Mouse (Mus musculus) CH12F3 (cell line): Measurements from ENCODE around the gene Tceanc2.
"Not testable (repeated sequence)": the region's sequence is repeated elsewhere in the genome, so short reads cannot be mapped to it uniquely, and the experiment has no call there.

ENCODE experiments used
- in situ Hi-C: fragments of 300-500 bp; cut with MboI; formaldehyde crosslinking; loops from 2 replicates; pipeline ENCODE4 v1.14.3; 2020; ENCODE audit warnings: low sequenced_read_pairs

Tceanc2 gene

GRCm38 (mm10) chr4:107129373-107129772, 49.5 kb downstream of the Tceanc2 start:
- in situ Hi-C loops: no loop called here

GRCm38 (mm10) chr4:107127901-107128669, 50.8 kb downstream of the Tceanc2 start:
- in situ Hi-C loops: no loop called here

- in situ Hi-C loops: no loop called here
Observed at GRCm38 (mm10) chr4:107126891-107127524, 51.9 kb downstream of the Tceanc2 start.

DNA sequence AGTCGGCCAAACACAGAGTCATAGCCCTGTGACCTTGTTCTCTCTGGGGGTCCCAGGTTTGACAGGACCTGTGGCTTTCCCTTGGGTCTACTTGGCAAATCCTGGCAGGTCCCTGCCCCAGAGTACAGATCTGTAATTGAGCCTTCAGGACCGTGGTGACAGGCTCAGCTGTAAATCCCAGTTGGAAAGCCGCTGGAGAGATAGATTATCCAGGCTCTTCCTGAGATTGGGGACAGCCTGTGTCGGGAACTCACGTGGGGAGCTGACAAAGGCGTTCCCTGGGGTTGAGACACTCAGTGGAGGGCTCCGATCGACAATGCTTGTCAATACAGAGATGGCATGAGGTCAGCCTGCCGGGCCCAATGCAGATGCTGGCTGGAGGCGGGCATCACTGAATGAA, 52.5 kb downstream of the Tceanc2 start:
- in situ Hi-C loops: no loop called here

- in situ Hi-C loops: no loop called here
Observed at GRCm38 (mm10) chr4:107125101-107125500, 53.8 kb downstream of the Tceanc2 start.

GRCm38 (mm10) chr4:107124376-107124775, 54.5 kb downstream of the Tceanc2 start:
- in situ Hi-C loops: no loop called here

DNA sequence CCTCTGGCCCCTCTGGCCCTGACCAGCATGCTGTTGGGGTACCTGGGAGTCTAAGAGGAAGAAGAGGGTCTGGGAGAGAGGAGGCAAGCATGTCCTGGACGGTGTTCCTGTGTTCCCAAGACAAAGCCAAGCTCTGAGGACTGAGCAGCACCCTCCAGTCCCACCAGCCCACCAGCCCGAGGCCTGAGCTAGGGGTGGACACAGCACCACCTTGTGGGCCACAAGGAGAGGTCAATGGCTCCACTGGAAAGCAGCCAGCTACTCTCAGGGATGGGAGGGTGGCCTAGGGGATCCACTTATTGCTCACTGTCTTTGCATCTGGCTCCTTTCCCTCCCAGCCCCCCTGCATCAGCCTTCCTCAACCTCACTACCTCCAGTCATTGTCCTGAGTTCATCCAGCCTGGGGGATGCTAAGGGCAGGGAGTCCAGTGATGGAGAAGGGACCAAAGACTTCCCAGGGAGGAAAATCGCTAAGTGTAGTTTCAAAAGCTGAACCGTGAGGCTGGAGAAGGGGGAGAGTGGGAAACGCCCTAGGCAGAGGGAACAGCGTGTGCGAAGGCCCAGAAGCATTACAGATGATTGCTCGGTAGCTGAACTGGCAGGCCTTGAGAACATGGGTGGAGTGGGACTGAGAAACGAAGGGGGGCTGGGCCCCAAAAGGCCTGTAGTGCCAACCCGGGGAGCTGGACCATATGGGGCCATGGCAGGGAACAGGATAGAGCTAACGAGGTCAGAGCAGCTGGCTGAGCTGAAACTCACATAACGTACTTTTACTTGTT, 57.6 kb downstream of the Tceanc2 start:
- in situ Hi-C loops: no loop called here

DNA sequence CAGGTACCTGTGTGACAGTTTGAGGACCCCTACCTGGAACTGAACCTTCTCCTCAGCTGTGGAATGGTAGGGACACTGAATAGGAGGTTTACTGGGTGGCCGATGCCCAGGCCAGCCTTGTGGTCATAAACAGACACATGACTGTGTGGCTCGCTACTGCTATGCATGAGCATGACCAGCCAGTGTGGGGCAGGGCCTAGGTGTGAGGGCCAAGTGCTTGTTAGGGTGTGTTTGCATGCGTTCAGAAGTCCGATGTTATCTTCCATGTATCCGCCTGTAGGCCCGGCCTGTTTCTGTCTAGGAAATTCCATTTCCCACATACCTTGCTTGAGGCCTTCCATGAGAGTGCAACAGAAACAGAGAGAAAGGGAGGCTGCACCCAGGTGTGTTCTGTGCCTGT, 58.2 kb downstream of the Tceanc2 start:
- in situ Hi-C loops: no loop called here

- in situ Hi-C loops: no loop called here
Observed at GRCm38 (mm10) chr4:107119056-107119455, 59.9 kb downstream of the Tceanc2 start.

DNA sequence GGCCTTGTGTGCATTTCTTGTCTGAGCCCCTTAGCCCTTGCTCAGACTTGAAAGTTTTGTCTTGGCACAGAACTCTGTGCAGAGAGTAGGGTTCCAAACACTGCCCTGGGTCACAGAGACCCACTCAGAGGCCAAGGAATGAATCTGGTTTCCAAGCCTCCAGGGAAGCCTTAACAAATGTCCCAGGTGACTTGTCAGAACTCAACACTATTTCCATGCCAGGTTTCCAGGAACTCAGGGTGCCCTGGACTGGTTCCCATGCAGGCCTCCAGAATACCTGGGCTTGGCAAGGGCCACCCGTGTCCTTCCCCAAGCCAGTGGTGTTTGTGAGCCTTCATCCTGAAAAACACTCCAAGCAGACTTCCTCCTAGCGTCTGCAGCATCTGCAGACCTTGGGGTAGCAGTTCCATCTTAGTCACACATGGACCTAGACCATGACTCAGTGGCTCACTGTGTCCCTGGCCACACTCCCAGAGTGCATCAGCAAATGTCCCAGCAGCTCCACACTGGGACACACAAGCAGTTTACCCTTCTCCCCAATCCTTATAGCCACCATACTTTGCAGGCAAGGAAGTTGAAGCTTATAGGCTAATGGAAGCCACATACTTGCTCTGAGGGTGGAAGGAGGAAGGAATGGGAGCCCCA, 61.1 kb downstream of the Tceanc2 start:
- in situ Hi-C loops: no loop called here

GRCm38 (mm10) chr4:107114278-107114677, 64.6 kb downstream of the Tceanc2 start:
- in situ Hi-C loops: no loop called here

DNA sequence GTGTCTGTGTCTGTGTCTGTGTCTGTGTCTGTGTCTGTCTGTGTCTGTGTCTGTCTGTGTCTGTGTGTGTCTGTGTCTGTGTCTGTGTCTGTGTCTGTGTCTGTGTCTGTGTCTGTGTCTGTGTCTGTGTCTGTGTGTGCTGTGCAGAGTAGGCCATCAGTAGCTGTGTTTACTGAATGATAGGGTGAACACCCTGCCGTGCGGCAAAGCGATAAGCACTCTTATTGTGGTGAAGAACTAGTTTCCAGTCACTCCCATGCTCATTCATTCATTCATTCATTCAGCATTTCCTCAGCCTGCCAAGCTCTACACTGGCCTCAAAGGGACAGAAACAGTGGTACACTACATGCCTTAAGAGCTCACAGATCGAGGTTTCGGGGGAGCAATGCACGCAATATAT, 69.7 kb downstream of the Tceanc2 start:
- in situ Hi-C loops: not testable (repeated sequence)

DNA sequence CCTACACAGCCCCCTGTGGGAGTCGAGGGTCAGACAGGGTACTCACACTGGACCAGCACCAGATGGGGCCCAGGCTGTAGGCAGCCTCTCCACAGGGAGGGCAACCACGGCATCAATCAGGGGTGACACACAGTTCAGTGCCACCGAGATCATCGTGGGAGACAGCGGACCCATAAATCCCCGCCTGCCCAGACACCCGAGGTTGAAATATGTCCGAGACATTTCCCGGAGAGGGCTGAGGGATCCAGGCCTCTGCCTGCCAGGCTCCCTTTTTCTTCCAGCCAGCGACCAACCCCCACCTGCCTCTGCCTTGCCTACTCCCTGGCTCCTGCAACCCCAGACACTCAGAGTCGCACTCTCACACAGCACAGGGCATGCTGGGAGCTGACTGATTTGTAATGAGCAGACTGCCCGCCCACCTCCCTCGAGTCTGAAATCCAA, 70.6 kb downstream of the Tceanc2 start:
- in situ Hi-C loops: no loop called here

DNA sequence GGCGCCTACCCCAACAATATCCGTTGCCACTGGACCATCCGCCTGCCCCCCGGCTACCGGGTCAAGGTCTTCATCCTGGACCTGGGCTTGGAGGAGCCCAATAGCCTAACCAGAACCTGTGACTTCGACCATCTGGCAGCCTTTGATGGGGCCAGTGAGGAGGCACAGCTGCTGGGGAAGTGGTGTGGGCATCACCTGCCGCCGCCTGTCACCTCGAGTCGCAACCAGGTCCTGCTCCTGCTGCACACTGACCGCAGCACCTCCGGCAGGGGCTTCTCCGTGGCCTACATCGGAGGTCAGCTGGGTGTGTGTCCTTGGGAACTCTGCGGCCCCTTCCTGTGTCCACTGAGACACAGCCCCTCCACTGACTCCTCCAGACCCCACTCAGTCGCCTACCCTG, 72.1 kb downstream of the Tceanc2 start:
- in situ Hi-C loops: no loop called here

DNA sequence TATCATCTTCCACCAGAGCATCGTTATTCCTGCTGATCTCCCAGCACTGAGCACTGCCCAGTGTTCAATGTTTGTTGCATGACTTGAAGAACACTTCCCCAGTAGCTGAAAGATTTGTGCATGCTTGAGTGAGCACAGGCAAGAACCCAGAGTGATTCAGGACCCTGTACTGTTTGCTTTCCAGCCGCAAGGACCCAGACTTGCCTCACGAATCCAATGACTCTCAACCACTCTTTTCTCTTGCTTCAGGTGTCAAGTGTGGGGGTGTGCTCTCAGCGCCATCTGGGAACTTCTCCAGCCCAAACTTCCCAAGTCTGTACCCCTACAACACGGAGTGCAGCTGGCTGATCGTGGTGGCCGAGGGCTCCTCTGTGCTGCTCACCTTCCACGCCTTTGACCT, 76.7 kb downstream of the Tceanc2 start:
- in situ Hi-C loops: no loop called here

- in situ Hi-C loops: no loop called here
Observed at GRCm38 (mm10) chr4:107098791-107099525, 80.0 kb downstream of the Tceanc2 start.

- in situ Hi-C loops: no loop called here
Observed at GRCm38 (mm10) chr4:107098375-107098774, 80.5 kb downstream of the Tceanc2 start.

- in situ Hi-C loops: no loop called here
Observed at GRCm38 (mm10) chr4:107097871-107098270, 81.0 kb downstream of the Tceanc2 start.

DNA sequence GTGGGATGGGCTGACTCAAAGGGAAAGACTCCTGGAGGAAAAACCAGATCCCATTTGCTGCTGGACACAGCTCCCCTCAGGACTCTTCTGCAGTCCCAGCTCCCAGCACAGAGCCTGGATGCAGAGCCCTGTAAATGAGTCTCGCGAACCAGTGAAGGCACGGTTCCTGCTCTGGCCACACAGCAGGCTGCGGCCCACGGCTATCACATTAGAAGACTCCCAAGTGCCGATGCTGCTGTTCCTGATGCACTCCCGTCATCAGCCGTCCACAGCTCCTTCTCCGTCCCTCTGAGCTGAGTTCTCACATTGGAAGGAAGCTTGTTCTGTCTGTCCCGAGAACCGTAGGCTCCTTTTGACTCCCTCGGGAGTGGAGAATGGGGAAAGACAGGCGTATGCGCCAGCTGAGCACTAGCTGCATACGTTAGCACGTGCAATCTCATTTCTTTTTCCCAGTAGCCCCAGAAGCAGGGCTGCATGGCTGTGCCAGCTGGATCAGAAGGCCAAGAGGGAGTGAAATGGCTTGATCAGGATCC, 82.0 kb downstream of the Tceanc2 start, which contains the start of gene Cdcp2:
TSS of gene Cdcp2 (plus strand) at position 51 of the 533 bp plus-strand sequence.
- in situ Hi-C loops: no loop called here

DNA sequence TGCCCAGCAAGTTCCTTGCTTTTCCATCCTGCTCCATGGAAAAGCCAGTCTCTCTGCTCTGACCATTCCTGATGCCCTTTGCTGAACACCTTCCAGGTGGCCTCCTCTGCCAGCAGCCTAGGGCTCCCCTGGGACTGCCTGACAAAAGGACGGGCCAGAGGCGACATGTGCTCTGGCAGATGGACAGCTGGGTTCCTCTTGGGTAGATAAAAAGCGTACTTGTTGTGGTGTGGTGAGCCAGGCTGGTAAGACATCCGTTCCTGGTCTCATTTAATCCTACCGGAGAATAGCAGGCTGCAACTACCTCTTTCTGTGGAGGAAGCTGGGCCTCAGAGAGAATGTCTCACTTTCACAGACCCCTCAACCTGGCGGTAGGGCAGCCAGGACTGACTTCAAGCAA, 82.9 kb downstream of the Tceanc2 start:
- in situ Hi-C loops: no loop called here
